Mouse (Mus musculus): ENCODE data around the gene Rpa2.

- no peak for TF ChIP-seq POLR2A (IDR thresholded peaks at IDR 0.05; ENCODE audit: control insufficient read depth, low read depth, low read length)
- TF ChIP-seq CTCF (IDR thresholded peaks at IDR 0.05; ENCODE audit: control insufficient read depth, insufficient read depth, insufficient replicate concordance, low read depth, low read length): no peak
Observed at GRCm38 (mm10) chr4:132746911-132747517, 21.1 kb upstream of the Rpa2 start.
